Mouse (Mus musculus): Measurements from ENCODE around the gene Kcnip1.

GRCm38 (mm10) chr11:33919826-33920225 is 73.1 kb downstream of the Kcnip1 start:
- TF ChIP-seq POLR2A (IDR thresholded peaks at IDR 0.05; ENCODE audit: extremely low read depth, insufficient read depth, low read length) (no peak), CTCF (IDR thresholded peaks at IDR 0.05; ENCODE audit: extremely low read depth, insufficient read depth, low read length) (no peak)
